Mouse (Mus musculus) CD4-positive, CD25-positive, alpha-beta regulatory T cell, adult 9 weeks (primary cell): ENCODE data around the gene Defa36. TPM values are rescaled to one million over a fixed set of nuclear protein-coding genes. Genes with fewer than 3 reads are reported as not detected.

ENCODE experiments used
- polyA plus RNA-seq: library from polyadenylated mRNA; unstranded; fragments of 100-300 nt; shearing (Covaris generic); gene quantifications from one replicate; pipeline ENCODE4 v1.2.1, GENCODE M21; 2017

The Defa36 gene
- not detected for polyA plus RNA-seq

DNA sequence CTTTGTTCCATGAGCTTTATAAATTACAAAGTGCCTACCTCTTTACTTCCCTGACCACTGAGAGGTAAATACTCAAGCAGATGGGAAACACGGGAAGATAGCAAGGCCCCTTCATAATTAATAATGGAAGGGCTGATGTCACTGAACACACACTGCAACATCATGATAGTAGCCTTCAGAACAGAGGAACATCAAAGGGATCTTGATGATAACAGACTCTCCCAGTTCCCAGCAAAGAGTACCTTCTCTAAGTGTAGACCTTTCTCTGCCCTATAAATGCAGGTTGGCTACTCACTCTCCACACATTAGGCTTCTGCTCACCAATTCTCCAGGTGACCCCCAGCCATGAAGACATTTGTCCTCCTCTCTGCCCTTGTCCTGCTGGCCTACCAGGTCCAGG is at the start of gene Defa36:
Gene Defa36 (plus strand): TSS at position 301 of the 400 bp plus-strand sequence.

DNA sequence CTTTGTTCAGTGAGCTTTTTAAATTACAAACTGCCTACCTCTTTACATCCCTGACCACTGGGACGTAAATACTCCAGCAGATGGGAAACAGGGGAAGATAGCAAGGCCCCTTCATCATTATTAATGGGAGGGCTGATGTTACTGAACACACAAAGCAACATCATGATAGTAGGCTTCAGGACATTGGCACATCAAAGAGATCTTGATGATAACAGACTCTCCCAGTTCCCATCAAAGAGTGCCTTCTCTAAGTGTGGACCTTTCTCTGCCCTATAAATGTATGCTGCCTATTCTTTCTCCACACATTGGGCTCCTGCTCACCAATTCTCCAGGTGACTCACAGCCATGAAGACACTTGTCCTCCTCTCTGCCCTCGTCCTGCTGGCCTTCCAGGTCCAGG is 49.0 kb upstream of the Defa36 start, which contains the start of gene Defa2:
Gene Defa2 (plus strand): TSS at position 301 of the 400 bp plus-strand sequence.

DNA sequence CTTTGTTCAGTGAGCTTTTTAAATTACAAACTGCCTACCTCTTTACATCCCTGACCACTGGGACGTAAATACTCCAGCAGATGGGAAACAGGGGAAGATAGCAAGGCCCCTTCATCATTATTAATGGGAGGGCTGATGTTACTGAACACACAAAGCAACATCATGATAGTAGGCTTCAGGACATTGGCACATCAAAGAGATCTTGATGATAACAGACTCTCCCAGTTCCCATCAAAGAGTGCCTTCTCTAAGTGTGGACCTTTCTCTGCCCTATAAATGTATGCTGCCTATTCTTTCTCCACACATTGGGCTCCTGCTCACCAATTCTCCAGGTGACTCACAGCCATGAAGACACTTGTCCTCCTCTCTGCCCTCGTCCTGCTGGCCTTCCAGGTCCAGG is 35.7 kb upstream of the Defa36 start, which contains the start of gene Defa33:
Gene Defa33 (plus strand): TSS at position 301 of the 400 bp plus-strand sequence.

DNA sequence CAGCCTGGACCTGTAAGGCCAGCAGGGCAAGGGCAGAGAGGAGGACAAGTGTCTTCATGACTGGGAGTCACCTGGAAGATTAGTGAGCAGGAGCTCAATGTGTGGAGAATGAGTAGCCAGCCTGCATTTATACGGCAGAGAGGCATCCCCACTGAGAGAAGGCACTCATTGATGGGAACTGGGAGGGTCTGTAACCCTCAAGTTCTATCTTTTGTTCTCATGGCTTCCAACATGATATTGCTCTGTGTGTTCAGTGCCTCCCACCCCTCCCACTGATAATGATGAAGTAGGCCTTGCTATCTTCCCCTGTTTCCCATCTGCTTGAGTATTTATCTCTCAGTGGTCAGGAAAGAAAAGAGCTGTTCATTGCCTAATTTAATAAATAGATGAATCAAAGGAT is 29.2 kb downstream of the Defa36 start, which contains the start of gene Gm7849:
Gene Gm7849 (minus strand): TSS at position 101 of the 400 bp plus-strand sequence.

Other genes with a start within 250 kb of the Defa36 start
- not detected for gene Defa31, start 235.8 kb upstream of the Defa36 start, polyA plus RNA-seq
- gene Gm15293, start 225.8 kb upstream of the Defa36 start, polyA plus RNA-seq, result not detected
- gene Gm15292, start 177.7 kb upstream of the Defa36 start, polyA plus RNA-seq, result not detected
- not detected for gene Defa27, start 111.9 kb upstream of the Defa36 start, polyA plus RNA-seq
- not detected for gene Defa29, start 100.4 kb upstream of the Defa36 start, polyA plus RNA-seq
- not detected for gene Defa2, start 48.9 kb upstream of the Defa36 start, polyA plus RNA-seq
- not detected for gene Defa33, start 35.6 kb upstream of the Defa36 start, polyA plus RNA-seq
- gene Gm7849, start 29.1 kb downstream of the Defa36 start, polyA plus RNA-seq, result not detected
- not detected for gene Defa20, start 81.8 kb downstream of the Defa36 start, polyA plus RNA-seq
- not detected for gene Defa32, start 101.6 kb downstream of the Defa36 start, polyA plus RNA-seq
- gene Defa37, start 138.0 kb downstream of the Defa36 start, polyA plus RNA-seq, result not detected
- not detected for gene Defa28, start 155.6 kb downstream of the Defa36 start, polyA plus RNA-seq
- not detected for gene Gm7861, start 167.1 kb downstream of the Defa36 start, polyA plus RNA-seq
- gene Defa26, start 190.8 kb downstream of the Defa36 start, polyA plus RNA-seq, result not detected
- not detected for gene Defa17, start 228.4 kb downstream of the Defa36 start, polyA plus RNA-seq
- gene Defa34, start 238.4 kb downstream of the Defa36 start, polyA plus RNA-seq, result not detected